Mouse (Mus musculus) hindbrain, postnatal 0 days (tissue): ENCODE data around the gene Cactin. TPM values are rescaled to one million over a fixed set of nuclear protein-coding genes. Genes with fewer than 3 reads are reported as not detected.
A peak's percentile ranks its signal among the peaks of the same experiment; 100 is the strongest.

ENCODE experiments used
- ATAC-seq: fragments of 200-750 bp; cut with Nextera tagmentation; 2 replicates; pipeline ENCODE4 v1.8.0; 2017; ENCODE audit warnings: mild to moderate bottlenecking, moderate TSS enrichment, moderate library complexity
- DNase-seq: peaks from one replicate; pipeline ENCODE4 v3.0.0-alpha.2; 2015; ENCODE audit warnings: low spot score
- H3K27ac ChIP-seq: fragments of 300-500 bp; sonication (generic); 2 replicates; pipeline ENCODE4 v1.5.1; 2014; ENCODE audit warnings: mild to moderate bottlenecking
- H3K27me3 ChIP-seq: fragments of 300-500 bp; sonication (generic); 2 replicates; pipeline ENCODE4 v1.6.1; 2014; ENCODE audit warnings: low read length, mixed read lengths; ENCODE audit not compliant: insufficient read depth
- H3K36me3 ChIP-seq: fragments of 300-500 bp; sonication (generic); 2 replicates; pipeline ENCODE4 v1.6.1; 2014; ENCODE audit warnings: low read length, mixed read lengths; ENCODE audit not compliant: insufficient read depth
- H3K4me1 ChIP-seq: fragments of 300-500 bp; sonication (generic); 2 replicates; pipeline ENCODE4 v1.6.1; 2014; ENCODE audit warnings: antibody characterized with exemption, low read length, mixed read lengths; ENCODE audit not compliant: insufficient read depth
- H3K4me2 ChIP-seq: fragments of 300-500 bp; sonication (generic); 2 replicates; pipeline ENCODE4 v1.6.1; 2014; ENCODE audit warnings: low read depth, mild to moderate bottlenecking, low read length, moderate library complexity, mixed read lengths
- H3K4me3 ChIP-seq: fragments of 300-500 bp; sonication (generic); 2 replicates; pipeline ENCODE4 v1.5.1; 2014; ENCODE audit warnings: low read length
- H3K9ac ChIP-seq: fragments of 300-500 bp; sonication (generic); replicated peaks from 2 replicates; pipeline ENCODE4 v1.6.1; 2014; ENCODE audit warnings: mild to moderate bottlenecking, low read length, moderate library complexity, mixed read lengths
- H3K9me3 ChIP-seq: fragments of 300-500 bp; sonication (generic); 2 replicates; pipeline ENCODE4 v1.6.1; 2016; ENCODE audit warnings: low read length, mixed read lengths
- CTCF ChIP-seq: IDR thresholded peaks from 2 replicates; pipeline ENCODE4 v1.5.1; 2016; ENCODE audit warnings: antibody characterized with exemption, control low read depth, low read depth
- WGBS: fragments of 180-500 bp; shearing (Covaris S2); extraction: QIAGEN DNeasy Blood & Tissue Kit; methylation state at CpG from one replicate; pipeline ENCODE4 v1.1.7; 2014; 5-methylcytosine and 5-hydroxymethylcytosine counted together
- polyA plus RNA-seq: library from polyadenylated mRNA; unstranded; fragments of >200 nt; fragmentation: Nextera tagmentation; extraction: Ambion mirVana; gene quantifications from 2 replicates; pipeline ENCODE4 v1.2.1, GENCODE M21; 2015
- total RNA-seq: library from RNA; depleted of rRNA; stranded (reverse); fragments of >200 nt; gene quantifications from 2 replicates; pipeline ENCODE4 v1.2.3, GENCODE M21; 2014

Cactin gene
- total and polyA plus RNA-seq, 2 experiments from 2014 or later = 20.2 to 24.3 TPM

- 17% methylated on average over 24 of the region's 24 CpGs for WGBS
- peak; percentile 12 for DNase-seq
These were observed 30.0 kb upstream of the Cactin start for GRCm38 (mm10) chr10:81290698-81291460.

GRCm38 (mm10) chr10:81291511-81292104 lies 29.3 kb upstream of the Cactin start, which contains the start of gene Tjp3:
Tjp3 (minus strand) TSS chr10:81291581.
- ATAC-seq = no peak
- no peaks in the 10 kb centered on the region for H3K9me3 ChIP-seq
- no peaks in the 10 kb centered on the region for H3K27me3 ChIP-seq
- peak within 1 kb of the TSS; percentile 2; the same call in 1 of the 2 replicates for H3K4me2 ChIP-seq
- 77% methylated on average over 9 of the region's 9 CpGs for WGBS
- H3K4me3 ChIP-seq = no peak within 1 kb of the TSS
- H3K4me1 ChIP-seq = peaks cover 15% of the 10 kb centered on the region; the same call in 1 of the 2 replicates
- H3K27ac ChIP-seq = 0 out of 2 replicates have a peak within 1 kb of the TSS, but pooled peaks have one; percentile 0
- no peaks in the 10 kb centered on the region for H3K36me3 ChIP-seq
- H3K9ac ChIP-seq = no peak within 1 kb of the TSS
- no peak for TF ChIP-seq CTCF
- DNase-seq = no peak

More at GRCm38 (mm10) chr10:81290698-81291460, 30.0 kb upstream of the Cactin start:
- TF ChIP-seq CTCF = no peak
- H3K4me1 ChIP-seq = peaks cover 17% of the 10 kb centered on the region; the same call in 1 of the 2 replicates
- no peak overlapping the region for H3K9ac ChIP-seq
- 0 out of 2 replicates have a peak overlapping the region, but pooled peaks have one; percentile 0 for H3K27ac ChIP-seq
- H3K9me3 ChIP-seq = no peaks in the 10 kb centered on the region
- peak overlapping the region; percentile 2; the same call in 1 of the 2 replicates for H3K4me2 ChIP-seq
- H3K36me3 ChIP-seq = no peaks in the 10 kb centered on the region
- H3K4me3 ChIP-seq = no peak overlapping the region
- ATAC-seq = no peak
- no peaks in the 10 kb centered on the region for H3K27me3 ChIP-seq

- Histone ChIP-seq H3K4me3 (peak within 1 kb of the TSS; percentile 87), H3K9ac (peak within 1 kb of the TSS; percentile 79), H3K4me1 (peaks cover 15% of the 10 kb centered on the region; the same call in 1 of the 2 replicates), H3K4me2 (peak within 1 kb of the TSS; percentile 96), H3K27ac (peak within 1 kb of the TSS; percentile 93), H3K27me3 (no peaks in the 10 kb centered on the region), H3K9me3 (no peaks in the 10 kb centered on the region), H3K36me3 (no peaks in the 10 kb centered on the region)
- under 1% methylated on average over 70 of the region's 80 CpGs for WGBS
- peak; percentile 85 for TF ChIP-seq CTCF
- ATAC-seq = peak; percentile 98
- DNase-seq = peak; percentile 100
These were observed 28.2 kb upstream of the Cactin start, which contains the start of gene Pip5k1c for GRCm38 (mm10) chr10:81292554-81293333. Pip5k1c (plus strand) TSS chr10:81292963.

- DNase-seq (no peak), ATAC-seq (no peak; the same call in 1 of the 2 replicates)
- Histone ChIP-seq H3K9me3 (no peaks in the 10 kb centered on the region), H3K4me1 (peaks cover 15% of the 10 kb centered on the region; the same call in 1 of the 2 replicates), H3K4me2 (peak overlapping the region; percentile 96), H3K36me3 (no peaks in the 10 kb centered on the region), H3K27me3 (no peaks in the 10 kb centered on the region), H3K4me3 (peak overlapping the region; percentile 87), H3K9ac (peak overlapping the region; percentile 79), H3K27ac (peak overlapping the region; percentile 93)
- WGBS = 1% methylated on average over 25 of the region's 25 CpGs
- TF ChIP-seq CTCF = no peak
These were observed 27.4 kb upstream of the Cactin start for GRCm38 (mm10) chr10:81293334-81294030.

- Histone ChIP-seq H3K9me3 (no peaks in the 10 kb centered on the region), H3K27me3 (no peaks in the 10 kb centered on the region), H3K27ac (0 out of 2 replicates have a peak overlapping the region, but pooled peaks have one; percentile 8), H3K36me3 (no peaks in the 10 kb centered on the region), H3K4me3 (peak overlapping the region; percentile 87), H3K4me1 (peaks cover 15% of the 10 kb centered on the region; the same call in 1 of the 2 replicates), H3K9ac (peak overlapping the region; percentile 79), H3K4me2 (peak overlapping the region; percentile 96)
- ATAC-seq = no peak
- TF ChIP-seq CTCF = no peak
- DNase-seq = no peak
- whole genome bisulfite sequencing = 59% methylated on average over 8 of the region's 8 CpGs
These were observed 26.5 kb upstream of the Cactin start for GRCm38 (mm10) chr10:81294442-81294841.
